Mouse (Mus musculus): ENCODE measurements around the gene Gad2.

Gene Gad2

DNA sequence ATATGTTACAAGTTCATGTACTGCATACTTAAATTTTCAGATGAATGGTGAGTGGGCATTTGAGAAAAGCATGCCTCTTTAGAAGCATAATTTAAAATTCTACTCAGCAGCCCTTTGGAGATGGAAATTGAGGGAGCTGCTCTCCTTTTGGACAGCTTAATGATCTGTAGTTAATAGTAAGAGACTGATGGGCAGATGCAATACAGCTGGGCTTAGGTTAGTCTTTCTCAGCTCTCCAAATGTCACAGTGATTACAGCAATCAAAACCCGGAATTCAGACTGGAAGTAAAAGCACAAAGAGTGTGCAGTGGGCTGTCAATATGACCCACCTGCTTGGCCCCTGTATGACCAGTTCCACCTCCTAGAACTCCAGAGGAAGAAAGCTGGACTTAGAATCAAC, 24.1 kb downstream of the Gad2 start:
- no peak for DNase-seq (ENCODE audit: low read depth, low spot score)

DNA sequence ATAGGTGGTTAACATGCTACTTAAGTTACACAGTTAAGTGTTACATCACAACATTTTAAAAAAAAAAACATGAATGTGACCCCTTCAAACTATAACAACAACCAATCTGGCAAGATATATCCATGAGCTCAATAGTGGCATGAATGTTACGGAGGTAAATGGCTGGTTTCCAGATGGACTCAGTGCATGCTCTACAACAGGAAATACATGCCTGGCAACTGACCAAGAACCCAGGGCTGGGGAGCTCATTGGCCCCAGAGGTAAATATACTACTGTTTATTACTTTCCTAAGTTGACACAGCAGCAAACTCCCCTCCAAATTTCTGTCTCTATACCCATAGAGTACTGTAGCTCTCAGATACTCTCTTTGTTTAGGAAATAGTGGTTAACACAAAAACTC, 26.4 kb downstream of the Gad2 start:
- DNase-seq (ENCODE audit: low read depth, low spot score): no peak

GRCm38 (mm10) chr2:22651826-22652225, 29.8 kb downstream of the Gad2 start:
- DNase-seq (ENCODE audit: low read depth, low spot score): no peak

- no peak for DNase-seq (ENCODE audit: low read depth, low spot score)
Measured at GRCm38 (mm10) chr2:22663731-22664130, 41.7 kb downstream of the Gad2 start.

GRCm38 (mm10) chr2:22670415-22670814, 48.4 kb downstream of the Gad2 start:
- no peak for DNase-seq (ENCODE audit: low read depth, low spot score)

GRCm38 (mm10) chr2:22671348-22671747, 49.3 kb downstream of the Gad2 start:
- DNase-seq (ENCODE audit: low read depth, low spot score): no peak

DNA sequence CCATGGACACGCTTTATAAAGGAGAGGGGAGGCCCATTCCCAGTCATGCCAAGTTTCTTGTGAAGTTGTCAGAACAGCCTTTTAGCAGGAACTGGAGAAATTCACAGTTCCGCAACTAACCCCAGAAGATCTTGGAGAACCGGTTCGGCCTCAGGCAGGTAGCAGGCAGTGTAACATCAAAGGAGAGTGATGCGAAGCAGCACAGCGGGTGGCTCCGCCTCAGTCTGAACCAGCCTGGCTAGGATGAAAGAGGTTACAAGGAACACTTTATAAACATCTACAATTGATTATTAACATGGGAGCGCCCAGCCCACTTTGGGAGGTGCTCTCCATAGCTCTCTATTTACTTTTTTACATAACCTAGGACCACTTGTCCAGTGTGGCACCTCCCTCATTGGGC, 55.1 kb downstream of the Gad2 start:
- no peak for DNase-seq (ENCODE audit: low read depth, low spot score)

DNA sequence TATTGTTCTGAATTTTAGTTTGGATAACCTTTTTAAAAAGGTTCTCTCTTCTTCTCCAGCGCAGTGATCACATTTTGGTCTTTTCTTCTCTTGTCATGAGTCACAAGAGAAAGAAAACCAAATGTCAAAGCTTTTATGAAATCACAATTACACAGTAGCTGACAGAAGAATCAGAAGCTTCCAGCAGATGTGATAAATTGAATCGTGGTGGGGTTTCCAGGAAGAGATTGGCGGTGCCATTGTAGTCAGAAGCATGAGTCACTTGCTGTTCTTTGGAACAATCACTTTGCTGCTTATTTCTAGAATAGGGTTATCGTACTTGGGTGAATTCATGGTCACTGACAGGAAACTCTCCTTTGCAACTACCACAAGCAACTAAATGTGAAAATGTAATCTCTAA, 57.9 kb downstream of the Gad2 start:
- no peak for DNase-seq (ENCODE audit: low read depth, low spot score)

GRCm38 (mm10) chr2:22689969-22690368, 68.0 kb downstream of the Gad2 start:
- no peak for DNase-seq (ENCODE audit: low read depth, low spot score)

DNA sequence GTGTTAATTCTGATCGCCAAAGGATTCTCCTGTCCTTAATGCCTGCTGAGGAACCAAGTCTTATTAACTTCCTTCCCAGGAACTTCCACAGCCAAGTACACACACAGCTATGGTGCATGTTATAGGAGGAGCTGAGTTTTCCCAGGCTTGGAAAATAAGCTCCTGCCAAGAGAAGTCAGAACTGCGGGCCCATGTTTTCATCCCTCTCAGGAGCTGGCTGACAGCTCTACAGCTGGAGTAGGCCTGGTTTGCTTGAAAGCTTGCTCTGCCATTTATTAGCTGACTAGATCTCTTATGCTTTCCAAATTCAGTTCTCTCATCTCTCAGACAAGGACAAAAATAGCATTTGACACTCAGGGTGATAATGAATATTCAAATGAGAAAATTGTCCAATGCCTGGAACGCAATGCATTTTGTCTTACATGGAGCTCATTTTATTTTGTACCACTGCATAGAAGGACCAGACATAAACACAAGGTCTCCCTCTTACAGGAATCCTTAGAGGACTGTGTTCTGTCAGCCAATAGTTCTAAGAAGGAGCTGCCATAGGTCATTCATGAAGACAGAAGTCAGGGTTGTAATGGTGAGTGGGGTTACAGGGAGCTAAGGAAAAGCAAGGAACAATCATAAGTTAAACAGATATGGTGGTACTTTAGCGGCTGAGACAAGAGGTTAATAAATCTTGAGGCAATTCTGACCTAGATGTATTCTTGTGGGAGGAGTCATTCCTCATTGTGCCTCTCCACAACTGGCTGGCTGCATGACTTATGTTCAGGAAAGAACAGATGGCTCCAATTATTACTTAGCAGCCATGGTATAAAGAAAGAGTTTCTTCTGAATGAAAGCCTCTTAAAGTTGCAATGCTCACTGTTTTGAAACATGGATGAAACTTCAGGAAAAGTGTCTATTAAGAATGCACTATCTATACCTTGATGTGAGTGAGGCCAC, 83.0 kb downstream of the Gad2 start:
- no peak for DNase-seq (ENCODE audit: low read depth, low spot score)

- DNase-seq (ENCODE audit: low read depth, low spot score): no peak
Measured at GRCm38 (mm10) chr2:22706233-22706632, 84.2 kb downstream of the Gad2 start.

DNA sequence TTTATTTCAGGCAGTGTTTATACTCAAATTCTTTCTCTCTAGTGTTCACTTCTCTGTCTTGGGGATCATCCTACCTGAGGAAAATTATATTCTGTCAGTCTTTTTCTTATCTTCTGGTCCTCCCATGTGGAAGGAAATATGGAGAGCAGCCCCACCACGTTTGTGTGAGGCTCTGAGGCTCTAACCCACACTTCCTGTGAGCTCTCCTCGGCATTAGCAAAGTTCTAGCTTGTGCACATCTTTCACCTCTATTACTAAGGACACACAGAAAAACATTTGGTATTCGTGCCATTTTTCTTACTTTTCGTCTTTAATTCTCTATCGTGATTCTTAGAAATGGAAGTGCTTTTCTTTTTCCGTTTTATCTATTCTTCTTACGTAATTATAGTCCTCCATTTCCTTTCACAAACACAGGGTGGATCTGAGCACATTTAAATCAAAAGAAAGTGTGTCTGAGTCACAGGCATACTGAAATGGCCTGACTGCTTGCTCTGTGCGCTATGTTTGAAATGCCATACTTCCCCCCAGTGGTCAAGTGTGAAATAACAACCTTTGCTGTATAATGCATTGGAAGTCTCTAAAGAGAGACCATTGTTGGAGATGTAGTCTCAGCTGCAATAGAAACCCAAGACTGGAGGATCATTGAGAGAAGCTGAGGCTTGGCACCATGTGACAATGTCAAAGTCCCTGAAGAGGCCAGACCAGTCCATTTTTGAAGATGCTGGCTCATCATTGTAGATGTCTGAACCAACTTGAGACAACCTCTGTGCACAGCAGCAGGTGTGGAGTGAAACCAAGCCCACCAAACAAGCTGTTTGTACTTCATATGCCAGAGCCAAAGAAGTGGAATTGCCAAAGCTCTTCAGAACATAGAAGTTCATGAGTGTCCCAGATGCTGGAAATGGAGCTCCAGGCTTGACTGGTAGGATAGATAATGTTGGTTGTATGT, 99.8 kb downstream of the Gad2 start:
- no peak for DNase-seq (ENCODE audit: low read depth, low spot score)

GRCm38 (mm10) chr2:22723927-22724534, 102.0 kb downstream of the Gad2 start:
- DNase-seq (ENCODE audit: low read depth, low spot score): no peak

DNA sequence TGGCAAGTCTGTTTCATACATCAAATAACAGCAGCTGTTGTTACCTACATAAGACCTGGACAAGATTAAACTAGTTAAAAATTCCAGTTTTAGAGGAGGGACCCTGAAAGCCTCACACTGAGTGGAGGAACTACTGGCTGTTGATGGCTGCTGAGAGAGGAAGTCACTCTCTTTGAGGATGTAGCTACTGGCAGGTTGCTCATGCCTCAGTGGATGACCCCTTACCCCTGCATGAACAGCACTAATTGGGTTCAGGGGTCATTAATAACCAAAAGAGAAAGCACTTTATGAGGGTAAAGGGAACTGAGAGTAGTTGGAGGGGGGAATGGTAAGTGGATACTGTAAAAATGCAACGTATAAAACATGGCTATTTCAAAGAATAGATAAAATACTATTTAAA, 105.1 kb downstream of the Gad2 start:
- DNase-seq (ENCODE audit: low read depth, low spot score): no peak

GRCm38 (mm10) chr2:22736134-22736533, 114.1 kb downstream of the Gad2 start:
- DNase-seq (ENCODE audit: low read depth, low spot score): no peak

- DNase-seq (ENCODE audit: low read depth, low spot score): peak; percentile 30
Measured at GRCm38 (mm10) chr2:22739369-22739768, 117.4 kb downstream of the Gad2 start.

- DNase-seq (ENCODE audit: low read depth, low spot score): no peak
Measured at GRCm38 (mm10) chr2:22740441-22740840, 118.4 kb downstream of the Gad2 start.

DNA sequence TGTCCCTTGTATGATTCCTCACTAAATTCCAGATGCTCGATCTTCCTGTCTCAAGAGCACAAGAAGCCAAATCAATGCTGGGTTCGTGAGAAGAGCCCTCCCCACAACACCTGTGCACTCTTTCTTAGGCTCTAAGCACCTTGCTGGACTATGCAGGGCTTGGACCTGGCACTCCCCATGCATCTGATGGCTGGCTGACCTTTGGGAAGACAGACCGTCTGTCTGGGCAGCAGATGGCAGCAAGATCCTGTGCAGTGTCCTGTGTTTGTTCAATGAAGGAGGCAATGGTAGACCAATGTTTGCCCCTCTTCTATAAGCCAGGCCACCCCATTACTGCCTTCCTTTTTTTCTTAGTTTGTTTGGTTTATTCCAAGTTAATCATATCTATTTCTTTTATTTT, 119.2 kb downstream of the Gad2 start:
- DNase-seq (ENCODE audit: low read depth, low spot score): no peak

Measured in c-Kit-negative CD71-positive TER-119-positive erythroid progenitor cells, embryonic 14.5 days (primary cell).